13 mouse cellular contexts compared by ENCODE assay signal in genomic region chr11:95508211-95508926, GRCm38 (mm10). TPM values are rescaled to one million over a fixed set of nuclear protein-coding genes. Genes with fewer than 3 reads are reported as not detected.
DNase-seq lines count a peak whose midpoint lies in the region; ATAC-seq and TF ChIP-seq lines count a peak whose summit lies in the region.
"Had no signal": no experiment of that assay in that cellular context is flagged by ENCODE, and none has a peak within 500 bp of the region (broad histone marks: within the 10 kb centered on the region; RNA-seq: fewer than 3 reads in every experiment).

No protein-coding gene starts in this region.

- intact Hi-C loops in gastrocnemius, postnatal 14 days (cut with DNase I; ENCODE audit: low total_unique reads) = no loop called here
- intact Hi-C loops in left cerebral cortex, postnatal 4 days (cut with DNase I) = no loop called here
- intact Hi-C loops in left cerebral cortex, postnatal 14 days (cut with DNase I) = no loop called here

- TF ChIP-seq CTCF in small intestine, adult 2 months (IDR thresholded peaks at IDR 0.05; ENCODE audit: extremely low read depth, insufficient read length, insufficient replicate concordance, low read depth, low read length) = no peak

- no peaks in the 10 kb centered on the region for H3K9me3 ChIP-seq in embryonic facial prominence, embryonic 15.5 days (replicated peaks)

- H3K4me1 ChIP-seq in embryonic facial prominence, embryonic 15.5 days = peaks cover 20% of the 10 kb centered on the region
- H3K4me1 ChIP-seq in small intestine, adult 2 months (ENCODE audit: control insufficient read depth, insufficient read depth, insufficient read length, low read length) = no peaks in the 10 kb centered on the region

- H3K9ac ChIP-seq in embryonic facial prominence, embryonic 15.5 days = no peak overlapping the region

- ATAC-seq in embryonic facial prominence, embryonic 15.5 days (ENCODE audit: insufficient number of reproducible peaks, low FRiP score, low TSS enrichment, low read depth) = no peak
- no peak for ATAC-seq in megakaryocyte-erythroid progenitor cell, adult 5-6 weeks (replicated peaks; ENCODE audit: low FRiP score, low TSS enrichment, poor library complexity, severe bottlenecking)
- ATAC-seq: hindbrain, embryonic 16.5 days had no signal

- 0 out of 2 replicates have a peak overlapping the region, but pooled peaks have one; percentile 3 for H3K4me3 ChIP-seq in embryonic facial prominence, embryonic 15.5 days (replicated peaks)
- peak overlapping the region; percentile 49 for H3K4me3 ChIP-seq in small intestine, adult 2 months (ENCODE audit: low read depth, low read length)

- peak; percentile 56 for DNase-seq in gastrocnemius, postnatal 14 days
- DNase-seq in gastrocnemius, postnatal 10 days = no peak
- DNase-seq in left cerebral cortex, postnatal 4 days = peak; percentile 62
- DNase-seq in left cerebral cortex, postnatal 14 days (ENCODE audit: low spot score in 2 of 2) = no peak
- no peak for DNase-seq in ovary, postnatal 10 days (ENCODE audit: low spot score)
- DNase-seq: gastrocnemius, postnatal 36 days had no signal

- no peak overlapping the region for H3K27ac ChIP-seq in embryonic facial prominence, embryonic 15.5 days (replicated peaks)
- H3K27ac ChIP-seq in small intestine, adult 2 months (ENCODE audit: insufficient read depth, low read depth, low read length) = no peak overlapping the region

- H3K27me3 ChIP-seq in embryonic facial prominence, embryonic 15.5 days = peaks cover 10% of the 10 kb centered on the region
- peaks cover 3% of the 10 kb centered on the region for H3K27me3 ChIP-seq in small intestine, adult 2 months (ENCODE audit: control insufficient read depth, insufficient read depth, low read length)

- 36% methylated on average over 13 of the region's 13 CpGs for WGBS in embryonic facial prominence, embryonic 15.5 days
- 30% methylated on average over 13 of the region's 13 CpGs for WGBS in small intestine, adult 2 months

- no peak for TF ChIP-seq POLR2A in small intestine, adult 2 months (IDR thresholded peaks at IDR 0.05; ENCODE audit: low read depth, low read length)

- H3K4me2 ChIP-seq in embryonic facial prominence, embryonic 15.5 days (replicated peaks) = peak overlapping the region; percentile 26
- H3K4me2 ChIP-seq: liver, embryonic 11.5 days; midbrain, embryonic 11.5 days had no signal

- no peaks in the 10 kb centered on the region for H3K36me3 ChIP-seq in embryonic facial prominence, embryonic 15.5 days
- no peaks in the 10 kb centered on the region for H3K36me3 ChIP-seq in small intestine, adult 2 months (ENCODE audit: control insufficient read depth, insufficient read depth, low read length)

RNA-seq across cellular contexts. Expression of gene Nxph3, which starts 6.0 kb away (rescaled TPM):
- 1 to 10 TPM in 1 of 2 experiments, under 1 TPM in 1; 0.70 to 1.2 TPM for total RNA-seq in gastrocnemius, postnatal 14 days (2021)
- 1 to 10 TPM in 1 of 2 experiments, under 1 TPM in 1; 0.87 to 1.1 TPM for total RNA-seq in gastrocnemius, postnatal 10 days (2021)
- 10 to 100 TPM; 40.2 to 44.0 TPM for total RNA-seq in left cerebral cortex, postnatal 4 days (2021)
- 10 to 100 TPM; 32.5 to 46.2 TPM for total RNA-seq in left cerebral cortex, postnatal 14 days (2021)
- 1.2 and 1.8 TPM in 2 replicates for polyA plus RNA-seq in embryonic facial prominence, embryonic 15.5 days (2015; fragmentation: Nextera tagmentation; extraction: Ambion mirVana)
- 0.23 and 0.61 TPM in 2 replicates for polyA plus RNA-seq in small intestine, adult 2 months (2012; rRNA removed)
- total RNA-seq in megakaryocyte-erythroid progenitor cell, adult 5-6 weeks (2014; fragmentation: Nextera tagmentation) = not detected in 2 replicates
- total RNA-seq in megakaryocyte-erythroid progenitor cell, adult 5-6 weeks (2017) = not detected in 2 replicates
- total RNA-seq: common myeloid progenitor, adult 5-6 weeks had no signal

Comparison
In these comparisons a context has a peak if more than half of its experiments do, and no peak if none do; other contexts are left out.
1. DNase-seq: peak in gastrocnemius, postnatal 14 days (single experiment) and left cerebral cortex, postnatal 4 days (single experiment); none in gastrocnemius, postnatal 10 days (single experiment), left cerebral cortex, postnatal 14 days (0 of 2) and ovary, postnatal 10 days (single experiment).
2. RNA of gene Nxph3, which starts 6.0 kb away (total RNA-seq): 32.5 to 46.2 TPM in left cerebral cortex, postnatal 14 days and 40.2 to 44.0 TPM in left cerebral cortex, postnatal 4 days; 0.70 to 1.2 TPM in gastrocnemius, postnatal 14 days, 0.87 to 1.1 TPM in gastrocnemius, postnatal 10 days and not detected in megakaryocyte-erythroid progenitor cell, adult 5-6 weeks; every median in the first group is over 10 times any median in the second.